Mouse (Mus musculus) G1E (cell line): ENCODE data around the gene Fam131b.

Experiments used
- CTCF ChIP-seq: IDR thresholded peaks from 2 replicates; pipeline ENCODE4 v1.5.1; 2012; ENCODE audit warnings: low read depth, low read length, inconsistent platforms, mixed read lengths
- GATA1 ChIP-seq: IDR thresholded peaks from 2 replicates; pipeline ENCODE4 v1.6.1; 2012; ENCODE audit warnings: borderline replicate concordance, low read length, inconsistent platforms, mixed read lengths
- POLR2AphosphoS5 ChIP-seq: IDR thresholded peaks from 2 replicates; pipeline ENCODE4 v1.6.1; 2012; ENCODE audit warnings: low read depth, low read length, inconsistent platforms; ENCODE audit not compliant: insufficient replicate concordance
- TAL1 ChIP-seq: conservative IDR thresholded peaks from 2 replicates; pipeline ENCODE4 v1.6.1; 2012; ENCODE audit warnings: low read depth, low read length, inconsistent platforms, mixed read lengths

DNA sequence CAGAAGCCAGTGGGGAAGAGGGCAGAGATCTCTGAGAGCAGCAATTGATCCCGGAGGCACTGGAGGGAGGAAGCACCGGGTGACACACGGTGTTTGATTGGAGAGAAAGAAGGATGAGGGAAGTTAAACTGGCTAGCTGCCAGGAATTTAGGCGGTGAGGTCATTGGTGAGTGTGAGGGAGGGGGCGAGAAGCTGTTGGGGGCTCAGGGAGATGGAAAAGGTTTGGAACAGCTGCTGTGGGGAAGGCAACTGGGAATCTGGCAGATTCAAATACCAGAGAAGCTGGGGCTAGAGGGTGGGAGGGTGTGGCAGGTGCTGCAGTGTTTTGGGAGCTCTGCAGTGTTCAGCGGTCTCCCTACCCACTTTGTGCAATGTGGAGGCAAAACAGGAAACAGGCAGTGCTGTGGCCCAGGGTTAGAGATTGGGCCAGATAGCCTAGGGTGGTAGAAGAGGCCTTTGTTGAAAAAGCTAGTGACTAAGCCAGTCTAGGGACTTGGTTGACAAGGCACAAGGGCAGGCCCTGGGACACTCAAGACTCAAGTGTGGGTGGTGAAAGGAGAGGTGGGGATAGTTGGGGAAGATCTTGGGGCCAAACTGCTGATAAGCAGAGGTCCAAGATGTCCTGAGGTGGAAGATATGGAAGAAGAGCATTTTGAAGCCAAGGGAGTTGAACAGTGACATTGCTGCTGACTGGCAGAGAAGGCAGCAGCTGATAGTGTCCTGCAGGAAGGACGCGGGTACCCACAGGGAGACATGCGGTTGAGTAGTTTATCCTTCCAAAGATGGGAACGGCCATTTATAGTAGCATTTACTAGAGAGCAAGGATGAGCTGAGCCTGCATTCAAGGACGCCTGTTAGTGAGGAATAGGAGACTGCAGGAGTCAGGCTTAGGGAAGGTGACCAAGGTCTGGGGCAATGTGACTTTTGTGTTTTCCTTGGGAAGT, 29.9 kb upstream of the Fam131b start:
- no peak for TF ChIP-seq CTCF
- TF ChIP-seq GATA1 = no peak
- no peak for TF ChIP-seq POLR2AphosphoS5
- no peak for TF ChIP-seq TAL1
